Mouse (Mus musculus): ENCODE results near the gene Igsf3. TPM values are rescaled to one million over a fixed set of nuclear protein-coding genes. Genes with fewer than 3 reads are reported as not detected.

Igsf3 gene
- polyA plus RNA-seq, 1 experiment, result 29.1 TPM

GRCm38 (mm10) chr3:101483256-101483983 lies 106.5 kb downstream of the Igsf3 start:
- TF ChIP-seq EP300 (IDR thresholded peaks at IDR 0.05; ENCODE audit: insufficient read depth, low read depth, low read length), result no peak
- Histone ChIP-seq H3K4me3 (ENCODE audit: low read depth, low read length) (no peak overlapping the region), H3K4me1 (ENCODE audit: control insufficient read depth, insufficient read depth, low read length) (no peaks in the 10 kb centered on the region), H3K36me3 (ENCODE audit: control insufficient read depth, insufficient read depth, low read length, poor library complexity, severe bottlenecking) (no peaks in the 10 kb centered on the region), H3K9me3 (replicated peaks; ENCODE audit: control insufficient read depth, insufficient read depth, low read length, poor library complexity, severe bottlenecking) (no peaks in the 10 kb centered on the region), H3K27ac (ENCODE audit: insufficient read depth, low read length) (no peak overlapping the region), H3K27me3 (ENCODE audit: control insufficient read depth, insufficient read depth, low read length, poor library complexity, severe bottlenecking) (no peaks in the 10 kb centered on the region), H3K9ac (ENCODE audit: low read depth, poor library complexity, severe bottlenecking) (no peak overlapping the region)

GRCm38 (mm10) chr3:101486054-101486765 lies 109.3 kb downstream of the Igsf3 start:
- Histone ChIP-seq H3K9ac (ENCODE audit: low read depth, poor library complexity, severe bottlenecking) (no peak overlapping the region), H3K36me3 (ENCODE audit: control insufficient read depth, insufficient read depth, low read length, poor library complexity, severe bottlenecking) (no peaks in the 10 kb centered on the region), H3K27me3 (ENCODE audit: control insufficient read depth, insufficient read depth, low read length, poor library complexity, severe bottlenecking) (no peaks in the 10 kb centered on the region), H3K4me3 (ENCODE audit: low read depth, low read length) (no peak overlapping the region), H3K27ac (ENCODE audit: insufficient read depth, low read length) (no peak overlapping the region), H3K9me3 (replicated peaks; ENCODE audit: control insufficient read depth, insufficient read depth, low read length, poor library complexity, severe bottlenecking) (no peaks in the 10 kb centered on the region), H3K4me1 (ENCODE audit: control insufficient read depth, insufficient read depth, low read length) (no peaks in the 10 kb centered on the region)
- no peak for TF ChIP-seq POLR2A (IDR thresholded peaks at IDR 0.05; ENCODE audit: insufficient read depth, low read length)
- peak; percentile 33 for TF ChIP-seq CTCF (IDR thresholded peaks at IDR 0.05; ENCODE audit: low read depth, low read length)

- Histone ChIP-seq H3K27ac (ENCODE audit: insufficient read depth, low read length) (no peak overlapping the region), H3K27me3 (ENCODE audit: control insufficient read depth, insufficient read depth, low read length, poor library complexity, severe bottlenecking) (no peaks in the 10 kb centered on the region), H3K36me3 (ENCODE audit: control insufficient read depth, insufficient read depth, low read length, poor library complexity, severe bottlenecking) (no peaks in the 10 kb centered on the region), H3K9me3 (replicated peaks; ENCODE audit: control insufficient read depth, insufficient read depth, low read length, poor library complexity, severe bottlenecking) (no peaks in the 10 kb centered on the region), H3K9ac (ENCODE audit: low read depth, poor library complexity, severe bottlenecking) (no peak overlapping the region), H3K4me1 (ENCODE audit: control insufficient read depth, insufficient read depth, low read length) (no peaks in the 10 kb centered on the region), H3K4me3 (ENCODE audit: low read depth, low read length) (no peak overlapping the region)
- TF ChIP-seq EP300 (IDR thresholded peaks at IDR 0.05; ENCODE audit: insufficient read depth, low read depth, low read length) (no peak), CTCF (IDR thresholded peaks at IDR 0.05; ENCODE audit: low read depth, low read length) (no peak), POLR2A (IDR thresholded peaks at IDR 0.05; ENCODE audit: insufficient read depth, low read length) (no peak)
These were observed 110.6 kb downstream of the Igsf3 start for GRCm38 (mm10) chr3:101487436-101487835.

DNA sequence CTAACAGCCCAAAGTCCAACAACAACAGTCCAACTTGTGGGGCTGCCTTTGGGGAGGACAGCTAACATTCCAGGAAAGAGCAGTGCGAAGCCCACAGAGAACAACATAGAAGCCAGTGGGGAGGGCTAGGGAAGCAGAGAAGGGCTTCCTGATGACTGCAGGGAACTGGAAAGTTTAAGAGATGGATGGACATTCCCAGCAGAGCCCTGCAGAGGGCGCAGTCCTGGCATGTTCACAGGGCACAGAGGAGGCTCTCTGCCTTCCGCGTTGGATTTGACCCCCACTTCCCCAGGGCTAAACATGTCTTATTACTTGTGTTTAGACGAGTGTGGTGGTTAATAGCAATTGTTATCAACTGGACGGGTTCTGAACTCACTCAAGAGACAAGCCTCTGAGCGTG lies 111.3 kb downstream of the Igsf3 start:
- Histone ChIP-seq H3K36me3 (ENCODE audit: control insufficient read depth, insufficient read depth, low read length, poor library complexity, severe bottlenecking) (no peaks in the 10 kb centered on the region), H3K27ac (ENCODE audit: insufficient read depth, low read length) (no peak overlapping the region), H3K9me3 (replicated peaks; ENCODE audit: control insufficient read depth, insufficient read depth, low read length, poor library complexity, severe bottlenecking) (no peaks in the 10 kb centered on the region), H3K9ac (ENCODE audit: low read depth, poor library complexity, severe bottlenecking) (no peak overlapping the region), H3K27me3 (ENCODE audit: control insufficient read depth, insufficient read depth, low read length, poor library complexity, severe bottlenecking) (no peaks in the 10 kb centered on the region), H3K4me3 (ENCODE audit: low read depth, low read length) (no peak overlapping the region), H3K4me1 (ENCODE audit: control insufficient read depth, insufficient read depth, low read length) (no peaks in the 10 kb centered on the region)
- TF ChIP-seq EP300 (IDR thresholded peaks at IDR 0.05; ENCODE audit: insufficient read depth, low read depth, low read length) (no peak), CTCF (IDR thresholded peaks at IDR 0.05; ENCODE audit: low read depth, low read length) (peak; percentile 54), POLR2A (IDR thresholded peaks at IDR 0.05; ENCODE audit: insufficient read depth, low read length) (no peak)

DNA sequence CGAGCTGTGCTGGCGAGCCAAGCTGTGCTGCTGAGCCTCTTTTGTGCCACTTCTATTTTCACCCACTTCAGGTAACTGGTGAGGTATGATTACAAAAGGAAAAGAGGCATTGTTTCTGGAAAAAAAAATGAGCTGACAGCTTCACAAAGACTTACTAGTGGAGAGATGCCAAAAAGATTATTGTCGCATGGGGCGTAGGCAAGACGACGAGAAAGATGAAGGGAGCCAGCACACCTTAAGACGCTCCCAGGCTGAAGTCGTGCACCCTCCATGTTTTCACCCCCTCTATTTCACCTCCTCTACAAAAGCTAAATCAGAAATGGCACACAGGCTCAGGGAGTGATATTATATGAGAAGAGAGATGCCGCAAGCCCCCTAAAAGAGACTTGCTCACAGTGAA lies 113.6 kb downstream of the Igsf3 start:
- no peaks in the 10 kb centered on the region for H3K4me1 ChIP-seq (ENCODE audit: control insufficient read depth, insufficient read depth, low read length)
- H3K36me3 ChIP-seq (ENCODE audit: control insufficient read depth, insufficient read depth, low read length, poor library complexity, severe bottlenecking), result no peaks in the 10 kb centered on the region
- no peak overlapping the region for H3K4me3 ChIP-seq (ENCODE audit: low read depth, low read length)
- no peak overlapping the region for H3K9ac ChIP-seq (ENCODE audit: low read depth, poor library complexity, severe bottlenecking)
- no peak overlapping the region for H3K27ac ChIP-seq (ENCODE audit: insufficient read depth, low read length)
- TF ChIP-seq EP300 (IDR thresholded peaks at IDR 0.05; ENCODE audit: insufficient read depth, low read depth, low read length), result no peak
- TF ChIP-seq POLR2A (IDR thresholded peaks at IDR 0.05; ENCODE audit: insufficient read depth, low read length), result no peak
- TF ChIP-seq CTCF (IDR thresholded peaks at IDR 0.05; ENCODE audit: low read depth, low read length), result no peak
- H3K27me3 ChIP-seq (ENCODE audit: control insufficient read depth, insufficient read depth, low read length, poor library complexity, severe bottlenecking), result no peaks in the 10 kb centered on the region
- H3K9me3 ChIP-seq (replicated peaks; ENCODE audit: control insufficient read depth, insufficient read depth, low read length, poor library complexity, severe bottlenecking), result no peaks in the 10 kb centered on the region

GRCm38 (mm10) chr3:101492908-101493307 lies 116.0 kb downstream of the Igsf3 start:
- TF ChIP-seq POLR2A (IDR thresholded peaks at IDR 0.05; ENCODE audit: insufficient read depth, low read length) (no peak), CTCF (IDR thresholded peaks at IDR 0.05; ENCODE audit: low read depth, low read length) (no peak), EP300 (IDR thresholded peaks at IDR 0.05; ENCODE audit: insufficient read depth, low read depth, low read length) (no peak)
- Histone ChIP-seq H3K36me3 (ENCODE audit: control insufficient read depth, insufficient read depth, low read length, poor library complexity, severe bottlenecking) (no peaks in the 10 kb centered on the region), H3K27ac (ENCODE audit: insufficient read depth, low read length) (no peak overlapping the region), H3K4me3 (ENCODE audit: low read depth, low read length) (no peak overlapping the region), H3K9ac (ENCODE audit: low read depth, poor library complexity, severe bottlenecking) (no peak overlapping the region), H3K9me3 (replicated peaks; ENCODE audit: control insufficient read depth, insufficient read depth, low read length, poor library complexity, severe bottlenecking) (no peaks in the 10 kb centered on the region), H3K4me1 (ENCODE audit: control insufficient read depth, insufficient read depth, low read length) (no peaks in the 10 kb centered on the region), H3K27me3 (ENCODE audit: control insufficient read depth, insufficient read depth, low read length, poor library complexity, severe bottlenecking) (no peaks in the 10 kb centered on the region)

All from ES-Bruce4 (cell line).